Mouse (Mus musculus) G1E (cell line): ENCODE results near the gene Iqcn.

Experiments
- CTCF ChIP-seq: IDR thresholded peaks from 2 replicates; pipeline ENCODE4 v1.5.1; 2012; ENCODE audit warnings: low read depth, low read length, inconsistent platforms, mixed read lengths
- GATA1 ChIP-seq: IDR thresholded peaks from 2 replicates; pipeline ENCODE4 v1.6.1; 2012; ENCODE audit warnings: borderline replicate concordance, low read length, inconsistent platforms, mixed read lengths
- GATA2 ChIP-seq: IDR thresholded peaks from 2 replicates; pipeline ENCODE4 v1.6.1; 2012; ENCODE audit warnings: low read depth, low read length, inconsistent platforms, borderline replicate concordance
- POLR2AphosphoS5 ChIP-seq: IDR thresholded peaks from 2 replicates; pipeline ENCODE4 v1.6.1; 2012; ENCODE audit warnings: low read depth, low read length, inconsistent platforms; ENCODE audit not compliant: insufficient replicate concordance
- TAL1 ChIP-seq: conservative IDR thresholded peaks from 2 replicates; pipeline ENCODE4 v1.6.1; 2012; ENCODE audit warnings: low read depth, low read length, inconsistent platforms, mixed read lengths

GRCm38 (mm10) chr8:70674716-70675115 lies 28.5 kb upstream of the Iqcn start:
- TF ChIP-seq CTCF (no peak), GATA2 (no peak), TAL1 (no peak), GATA1 (no peak), POLR2AphosphoS5 (no peak)
